Mouse (Mus musculus) adrenal gland, adult 18-20 months (tissue): Measurements from ENCODE around the gene Nfxl1. TPM values are rescaled to one million over a fixed set of nuclear protein-coding genes. Genes with fewer than 3 reads are reported as not detected.

Experiments
- DNase-seq, 2 experiments: peaks; one replicate each; pipeline ENCODE4 v3.0.0; 2021 to 2022; ENCODE audit warnings: low spot score in 2 of 2
- total RNA-seq, 2 experiments: library from RNA; stranded (reverse); gene quantifications; 1 replicate in 1 of 2; 2 replicates in 1 of 2; pipeline ENCODE4 v1.2.3; 2021

Gene Nfxl1
- total RNA-seq, 2 experiments from 2014 or later: 11.9 to 13.5 TPM

- no peak for DNase-seq
Measured at GRCm38 (mm10) chr5:72503531-72504523, 55.7 kb downstream of the Nfxl1 start, which contains the start of gene Corin. Gene Corin (minus strand): TSS chr5:72504473.

GRCm38 (mm10) chr5:72502778-72503177, 56.7 kb downstream of the Nfxl1 start:
- DNase-seq: no peak

DNA sequence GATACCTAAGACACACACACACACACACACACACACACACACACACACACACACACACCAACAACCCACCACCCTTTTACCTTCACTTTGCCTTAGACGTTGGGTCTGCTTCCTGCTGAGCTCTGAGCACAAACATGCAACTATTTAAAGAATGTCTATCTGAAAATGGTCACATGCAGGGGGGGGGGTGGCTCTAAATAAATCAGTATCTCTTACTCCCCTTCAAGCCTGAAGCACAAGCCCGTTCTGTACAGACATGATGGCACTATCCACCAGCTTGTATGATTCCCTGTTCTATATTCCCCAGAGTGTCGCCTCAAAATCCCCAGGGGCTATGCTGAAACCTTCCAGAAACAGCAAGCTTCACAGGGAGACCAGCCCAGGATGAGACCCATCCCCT, 57.7 kb downstream of the Nfxl1 start:
- DNase-seq: no peak

GRCm38 (mm10) chr5:72498271-72498670, 61.2 kb downstream of the Nfxl1 start:
- no peak for DNase-seq

GRCm38 (mm10) chr5:72496756-72497155, 62.7 kb downstream of the Nfxl1 start:
- DNase-seq: no peak

- DNase-seq: no peak
Measured at GRCm38 (mm10) chr5:72493906-72494305, 65.6 kb downstream of the Nfxl1 start.

DNA sequence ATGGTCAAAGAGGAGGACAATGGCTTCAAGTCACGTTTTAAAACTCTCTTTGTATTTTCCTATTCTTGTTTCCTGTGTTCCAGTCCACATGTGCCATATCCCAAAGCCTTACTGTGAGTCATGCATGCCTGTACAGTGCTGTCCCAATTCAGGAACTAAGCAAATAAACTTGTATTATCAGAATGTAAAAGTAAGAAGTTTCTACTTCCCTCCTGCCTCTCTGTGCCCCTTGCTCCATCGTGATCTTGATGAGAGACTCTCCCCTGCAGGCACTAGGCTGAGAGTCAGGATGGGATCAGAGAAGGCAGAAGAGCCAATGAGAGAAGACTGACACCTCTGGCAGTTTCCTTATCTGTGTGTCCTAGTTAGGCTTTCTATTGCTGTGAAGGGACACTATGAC, 68.3 kb downstream of the Nfxl1 start:
- no peak for DNase-seq

- no peak for DNase-seq
Measured at GRCm38 (mm10) chr5:72480456-72480855, 79.0 kb downstream of the Nfxl1 start.

DNA sequence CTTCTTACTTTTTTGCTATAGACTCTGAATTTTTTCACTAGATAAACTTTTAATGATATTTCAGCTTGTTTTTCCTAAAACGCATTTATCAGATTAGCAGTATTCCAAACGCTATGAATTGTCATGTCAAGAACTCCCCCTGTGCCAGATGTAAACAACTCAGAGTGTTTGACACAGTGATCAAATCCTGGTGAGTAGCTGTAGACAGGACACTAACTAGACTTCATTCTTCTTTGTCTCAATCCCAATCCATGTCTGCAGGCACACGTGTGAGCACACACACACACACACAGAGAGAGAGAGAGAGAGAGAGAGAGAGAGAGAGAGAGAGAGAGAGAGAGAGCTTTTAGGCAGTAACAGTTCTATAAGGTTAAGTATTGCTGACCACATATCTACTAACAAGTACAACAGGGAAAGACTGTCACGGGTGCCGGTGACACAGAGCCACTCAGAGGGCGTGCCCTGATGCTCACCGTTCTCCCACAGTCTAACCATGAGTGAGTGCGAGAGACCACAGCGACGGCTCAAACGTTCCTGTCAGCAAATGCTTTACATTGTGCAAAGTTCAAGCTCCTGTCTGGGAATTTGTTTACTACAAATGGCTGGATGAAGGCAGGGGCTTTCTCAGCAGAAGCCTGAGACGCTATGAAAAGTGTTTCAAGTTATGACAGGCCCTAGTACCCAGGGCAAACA, 87.0 kb downstream of the Nfxl1 start:
- no peak for DNase-seq

DNA sequence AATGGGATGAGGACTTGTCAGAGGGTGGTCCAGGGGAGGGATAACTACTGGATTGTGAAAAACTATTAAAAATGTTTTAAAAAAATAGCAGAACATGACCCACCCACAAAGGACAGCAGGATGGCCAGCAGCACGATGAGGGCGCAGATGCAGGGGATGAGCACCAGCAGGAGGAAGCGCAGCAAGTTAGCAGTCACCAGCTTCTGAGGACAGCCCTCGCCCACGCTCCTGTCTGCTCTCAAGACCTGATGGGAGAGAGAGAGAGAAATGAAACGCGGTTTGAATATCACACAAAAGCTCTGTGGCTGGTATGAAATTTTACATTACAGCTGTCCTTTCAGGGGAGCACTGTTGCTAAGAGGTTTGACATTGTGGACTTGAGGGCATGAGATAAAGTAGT, 87.7 kb downstream of the Nfxl1 start:
- no peak for DNase-seq

DNA sequence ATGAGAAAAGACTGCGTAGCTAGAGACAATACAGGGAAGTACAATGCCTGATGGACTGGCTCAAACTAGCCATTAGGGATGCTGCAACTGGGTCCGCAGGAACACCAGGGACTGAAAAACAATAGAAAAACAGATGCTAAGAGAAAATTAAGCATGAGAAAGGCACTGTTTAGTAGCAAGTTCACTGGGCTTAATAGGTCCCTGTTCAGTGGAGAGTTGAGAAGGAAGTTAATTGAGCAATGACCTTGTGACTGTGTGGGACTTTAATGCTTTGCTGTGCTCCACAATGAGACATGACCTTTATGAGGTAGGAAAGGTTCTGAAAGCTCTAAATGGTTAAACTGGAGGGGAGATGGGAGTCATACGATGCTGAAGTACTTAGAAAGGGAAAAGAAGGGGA, 94.6 kb downstream of the Nfxl1 start:
- no peak for DNase-seq

Other genes with a start within 250 kb of the Nfxl1 start
- gene Corin, start 55.2 kb downstream of the Nfxl1 start, total RNA-seq: under 1 TPM in 1 of 2 experiments, not detected in 1; 0.16 TPM
- not detected for gene Zar1, start 21.6 kb upstream of the Nfxl1 start, total RNA-seq
- gene Gm5868, start 27.9 kb upstream of the Nfxl1 start, total RNA-seq: 1 to 10 TPM in 1 of 2 experiments, under 1 TPM in 1; 0.83 to 2.0 TPM
- gene Cnga1, start 84.6 kb upstream of the Nfxl1 start, total RNA-seq: not detected
- 1 to 10 TPM in 1 of 2 experiments, under 1 TPM in 1; 0.64 to 3.7 TPM for gene Nipal1, start 88.1 kb upstream of the Nfxl1 start, total RNA-seq
- gene Txk, start 193.1 kb upstream of the Nfxl1 start, total RNA-seq: under 1 TPM in 1 of 2 experiments, not detected in 1; 0.29 TPM